Mouse (Mus musculus) cerebellum, adult 9-11 months (tissue): Measurements from ENCODE around the gene Ptpn1.
A peak's percentile ranks its signal among the peaks of the same experiment; 100 is the strongest.

Experiments used
- DNase-seq: peaks from one replicate; pipeline ENCODE4 v3.0.0; 2022

Ptpn1 gene

GRCm38 (mm10) chr2:167948557-167948956 is 16.7 kb downstream of the Ptpn1 start:
- no peak for DNase-seq

- no peak for DNase-seq
Observed at GRCm38 (mm10) chr2:167949250-167949649, 17.4 kb downstream of the Ptpn1 start.

GRCm38 (mm10) chr2:167949808-167950207 is 18.0 kb downstream of the Ptpn1 start:
- no peak for DNase-seq

GRCm38 (mm10) chr2:167950681-167951080 is 18.8 kb downstream of the Ptpn1 start:
- DNase-seq = no peak

- DNase-seq = no peak
Observed at GRCm38 (mm10) chr2:167951301-167952211, 19.7 kb downstream of the Ptpn1 start.

- DNase-seq = no peak
Observed at GRCm38 (mm10) chr2:167953819-167954218, 22.0 kb downstream of the Ptpn1 start.

GRCm38 (mm10) chr2:167954928-167955327 is 23.1 kb downstream of the Ptpn1 start:
- no peak for DNase-seq

- DNase-seq = no peak
Observed at GRCm38 (mm10) chr2:167957539-167957938, 25.7 kb downstream of the Ptpn1 start.

- DNase-seq = peak; percentile 64
Observed at GRCm38 (mm10) chr2:167958082-167958788, 26.4 kb downstream of the Ptpn1 start.

GRCm38 (mm10) chr2:167958843-167959242 is 27.0 kb downstream of the Ptpn1 start:
- DNase-seq = peak; percentile 72

GRCm38 (mm10) chr2:167959384-167959911 is 27.6 kb downstream of the Ptpn1 start:
- no peak for DNase-seq

- no peak for DNase-seq
Observed at GRCm38 (mm10) chr2:167959996-167960395, 28.1 kb downstream of the Ptpn1 start.

GRCm38 (mm10) chr2:167960584-167960983 is 28.7 kb downstream of the Ptpn1 start:
- no peak for DNase-seq

GRCm38 (mm10) chr2:167962347-167962746 is 30.5 kb downstream of the Ptpn1 start:
- DNase-seq = no peak

- no peak for DNase-seq
Observed at GRCm38 (mm10) chr2:167963176-167963575, 31.3 kb downstream of the Ptpn1 start.

- DNase-seq = no peak
Observed at GRCm38 (mm10) chr2:167963778-167964300, 32.0 kb downstream of the Ptpn1 start.

- no peak for DNase-seq
Observed at GRCm38 (mm10) chr2:167964320-167964719, 32.5 kb downstream of the Ptpn1 start.

GRCm38 (mm10) chr2:167965911-167966310 is 34.1 kb downstream of the Ptpn1 start:
- no peak for DNase-seq

- DNase-seq = no peak
Observed at GRCm38 (mm10) chr2:167968504-167968903, 36.6 kb downstream of the Ptpn1 start.

GRCm38 (mm10) chr2:167969851-167970541 is 38.1 kb downstream of the Ptpn1 start:
- DNase-seq = no peak

GRCm38 (mm10) chr2:167972146-167972545 is 40.3 kb downstream of the Ptpn1 start:
- DNase-seq = no peak

GRCm38 (mm10) chr2:167972809-167973208 is 41.0 kb downstream of the Ptpn1 start:
- no peak for DNase-seq

GRCm38 (mm10) chr2:167975746-167976145 is 43.9 kb downstream of the Ptpn1 start:
- no peak for DNase-seq
